Mouse (Mus musculus) myocyte (in vitro differentiated cells): ENCODE measurements around the gene Yars. TPM values are rescaled to one million over a fixed set of nuclear protein-coding genes. Genes with fewer than 3 reads are reported as not detected.

Experiments used
- H3K27me3 ChIP-seq: one replicate; pipeline ENCODE4 v1.6.1; 2011; ENCODE audit not compliant: control insufficient read depth, insufficient read depth, insufficient read length
- H3K36me3 ChIP-seq: one replicate; pipeline ENCODE4 v1.6.1; 2011; ENCODE audit not compliant: control insufficient read depth, insufficient read depth
- H3K4me2 ChIP-seq: one replicate; pipeline ENCODE4 v1.6.1; 2011; ENCODE audit warnings: low read depth, control low read depth
- H3K4me3 ChIP-seq: one replicate; pipeline ENCODE4 v1.5.1; 2011; ENCODE audit warnings: mild to moderate bottlenecking, control low read depth, moderate library complexity
- H3K79me2 ChIP-seq: one replicate; pipeline ENCODE4 v1.6.1; 2011; ENCODE audit not compliant: control insufficient read depth, insufficient read depth
- H3ac ChIP-seq: one replicate; pipeline ENCODE4 v1.6.1; 2011; ENCODE audit not compliant: control insufficient read depth, insufficient read length
- CEBPB ChIP-seq: IDR thresholded peaks from 2 replicates; pipeline ENCODE4 v1.6.1; 2011; ENCODE audit warnings: mild to moderate bottlenecking, moderate library complexity; ENCODE audit not compliant: poor library complexity, insufficient read depth, severe bottlenecking
- E2F4 ChIP-seq: IDR thresholded peaks from one replicate; pipeline ENCODE4 v1.6.1; 2011; ENCODE audit warnings: mild to moderate bottlenecking, control low read depth, moderate library complexity; ENCODE audit not compliant: insufficient read depth
- MAX ChIP-seq: IDR thresholded peaks from one replicate; pipeline ENCODE4 v1.6.1; 2011; ENCODE audit warnings: low read depth, mild to moderate bottlenecking, control low read depth
- MYOD1 ChIP-seq, 3 experiments: IDR thresholded peaks; one replicate each; pipeline ENCODE4 v1.6.1; 2011; ENCODE audit warnings: control low read depth in 2 of 3, low read depth in 2 of 3, mild to moderate bottlenecking in 2 of 3, moderate library complexity in 1 of 3; ENCODE audit not compliant: insufficient read length in 2 of 3, control insufficient read depth in 1 of 3
- MYOG ChIP-seq, 3 experiments: IDR thresholded peaks; one replicate each; pipeline ENCODE4 v1.6.1; 2011; ENCODE audit warnings: control low read depth in 2 of 3, low read depth in 2 of 3, mild to moderate bottlenecking in 2 of 3; ENCODE audit not compliant: insufficient read length in 2 of 3, control insufficient read depth in 1 of 3, insufficient read depth in 1 of 3
- POLR2A ChIP-seq: IDR thresholded peaks from one replicate; pipeline ENCODE4 v1.6.1; 2011; ENCODE audit warnings: low read depth, mild to moderate bottlenecking, control low read depth, moderate library complexity; ENCODE audit not compliant: insufficient read length
- POLR2AphosphoS2 ChIP-seq: IDR thresholded peaks from one replicate; pipeline ENCODE4 v1.6.1; 2011; ENCODE audit warnings: low read depth, control low read depth; ENCODE audit not compliant: insufficient read length
- REST ChIP-seq: IDR thresholded peaks from one replicate; pipeline ENCODE4 v1.6.1; 2011; ENCODE audit warnings: mild to moderate bottlenecking, control low read depth, moderate library complexity; ENCODE audit not compliant: insufficient read depth, insufficient read length
- SRF ChIP-seq: IDR thresholded peaks from one replicate; pipeline ENCODE4 v1.6.1; 2011; ENCODE audit warnings: low read depth; ENCODE audit not compliant: control insufficient read depth, insufficient read length
- TCF12 ChIP-seq: IDR thresholded peaks from one replicate; pipeline ENCODE4 v1.6.1; 2011; ENCODE audit warnings: mild to moderate bottlenecking, control low read depth; ENCODE audit not compliant: poor library complexity, insufficient read depth, severe bottlenecking
- TCF3 ChIP-seq: IDR thresholded peaks from one replicate; pipeline ENCODE4 v1.6.1; 2011; ENCODE audit warnings: low read depth, control low read depth; ENCODE audit not compliant: insufficient read length
- USF1 ChIP-seq: IDR thresholded peaks from one replicate; pipeline ENCODE4 v1.6.1; 2011; ENCODE audit warnings: low read depth, mild to moderate bottlenecking, control low read depth, moderate library complexity
- polyA plus RNA-seq: library from polyadenylated mRNA; unstranded; fragments of >200 nt; fragmentation: generic; extraction: Trizol; gene quantifications from one replicate; pipeline ENCODE4 v1.2.1, GENCODE M21; 2012; ENCODE audit warnings: missing spikeins

Yars gene
- polyA plus RNA-seq, 1 experiment, result 183 TPM

DNA sequence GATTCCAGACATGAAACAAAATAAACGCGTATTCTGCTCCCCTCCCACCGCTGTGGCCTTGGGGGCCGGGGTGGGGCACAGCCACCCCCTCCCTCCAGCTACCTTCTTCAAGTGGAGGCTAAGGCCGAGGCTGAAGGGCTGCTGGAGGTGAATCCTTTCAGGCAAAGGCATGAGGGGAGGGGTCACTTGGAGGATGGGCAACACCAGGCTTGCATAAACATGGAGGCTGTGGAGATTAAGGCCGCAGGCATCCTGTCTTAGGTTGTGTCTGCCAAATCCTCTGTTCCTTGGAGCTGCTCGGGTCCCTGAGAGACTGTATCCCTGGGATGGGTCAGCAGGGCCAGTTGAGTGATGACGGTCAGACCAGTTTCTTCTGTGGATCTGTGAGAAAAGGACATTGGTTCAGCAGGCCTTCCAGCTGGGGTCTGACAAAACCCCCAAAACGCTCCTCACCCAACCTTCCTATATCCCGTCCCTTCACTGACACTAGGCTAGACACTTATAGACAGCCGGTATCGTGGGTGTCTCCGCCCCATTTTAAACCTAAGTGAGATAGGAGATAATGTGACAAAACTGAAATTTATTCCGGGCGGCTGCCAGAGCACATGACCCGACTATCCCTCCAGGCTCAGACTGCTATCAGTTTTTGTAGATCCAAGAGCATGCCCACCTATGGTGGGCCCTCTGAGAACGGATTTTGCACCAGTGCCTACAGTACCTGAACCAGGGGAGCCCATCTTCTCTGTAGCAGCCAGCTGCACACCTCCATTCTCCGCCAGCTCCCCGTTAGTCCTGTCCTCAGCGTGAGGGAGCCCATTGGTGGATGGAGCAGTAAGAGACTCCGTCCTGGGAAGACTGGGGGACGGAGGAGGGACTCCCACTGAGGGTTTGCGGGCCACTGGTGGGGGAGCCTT lies 31.8 kb downstream of the Yars start:
- Histone ChIP-seq H3K79me2 (peaks cover 4% of the 10 kb centered on the region), H3K4me2 (no peak overlapping the region), H3K27me3 (no peaks in the 10 kb centered on the region), H3K4me3 (no peak overlapping the region), H3K36me3 (peaks cover 42% of the 10 kb centered on the region), H3ac (no peak overlapping the region)
- TF ChIP-seq TCF12 (no peak), REST (no peak), TCF3 (no peak), POLR2AphosphoS2 (peak; percentile 75), MYOD1 (IDR thresholded peaks at IDR 0.05; ENCODE audit: control insufficient read depth in 1 of 3, insufficient read length in 2 of 3, low read depth in 2 of 3) (no peak)

DNA sequence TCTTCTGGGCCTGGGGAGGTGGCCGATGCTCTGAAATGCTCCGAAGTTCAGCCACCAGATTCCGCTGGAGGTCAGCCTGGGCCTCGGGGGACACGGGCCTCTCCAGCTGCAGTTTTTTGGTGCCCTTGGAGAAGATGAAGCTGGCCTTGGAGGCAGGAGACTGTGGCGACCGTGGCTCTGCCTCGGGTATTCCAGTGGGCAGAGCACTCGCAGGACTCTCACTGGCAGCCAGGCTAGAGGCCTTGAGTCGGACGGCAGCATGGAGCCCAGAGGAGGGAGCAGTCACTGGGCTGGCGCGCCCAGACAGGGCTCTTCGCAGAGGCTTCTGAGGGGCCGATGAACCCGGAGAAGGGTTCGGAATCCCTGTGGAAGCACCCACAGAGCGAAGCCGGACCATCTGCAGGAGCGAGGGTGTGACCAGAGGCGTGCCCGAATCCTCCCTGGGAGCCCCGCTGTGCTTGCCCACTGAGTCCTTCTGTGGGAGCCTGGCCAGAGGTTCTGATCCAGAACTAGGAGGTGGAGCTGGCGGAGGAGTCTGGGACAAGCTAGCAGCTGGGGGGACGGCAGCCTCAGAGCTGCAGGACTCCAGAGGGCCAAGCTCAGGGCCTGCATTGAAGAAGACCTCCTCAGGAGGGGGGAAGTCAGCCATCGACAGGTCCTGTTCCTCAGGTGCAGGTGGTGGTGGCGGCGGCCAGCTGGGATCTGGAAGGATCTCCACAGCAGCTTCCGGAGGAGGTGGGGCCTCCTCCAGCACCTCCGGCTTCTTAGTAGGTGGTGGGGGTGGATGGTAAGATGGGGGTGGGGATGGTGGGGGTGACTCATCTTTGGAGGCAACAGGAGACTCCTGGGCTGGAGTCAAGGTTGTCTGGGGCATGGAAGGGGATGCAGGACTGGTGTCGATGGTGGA lies 32.7 kb downstream of the Yars start:
- Histone ChIP-seq H3K4me3 (no peak overlapping the region), H3K4me2 (no peak overlapping the region), H3K36me3 (peaks cover 36% of the 10 kb centered on the region), H3ac (no peak overlapping the region), H3K79me2 (peaks cover 13% of the 10 kb centered on the region), H3K27me3 (no peaks in the 10 kb centered on the region)
- no peak for TF ChIP-seq TCF12
- TF ChIP-seq E2F4, result no peak
- no peak for TF ChIP-seq CEBPB
- TF ChIP-seq MYOD1 (IDR thresholded peaks at IDR 0.05; ENCODE audit: control insufficient read depth in 1 of 3, insufficient read length in 2 of 3, low read depth in 2 of 3), result no peak
- TF ChIP-seq POLR2A, result no peak
- TF ChIP-seq MAX, result no peak
- TF ChIP-seq USF1, result no peak
- TF ChIP-seq MYOG (IDR thresholded peaks at IDR 0.05; ENCODE audit: control insufficient read depth in 1 of 3, insufficient read depth in 1 of 3, insufficient read length in 2 of 3, low read depth in 2 of 3), result no peak
- TF ChIP-seq TCF3, result no peak
- no peak for TF ChIP-seq POLR2AphosphoS2
- TF ChIP-seq REST, result no peak
- TF ChIP-seq SRF, result no peak

DNA sequence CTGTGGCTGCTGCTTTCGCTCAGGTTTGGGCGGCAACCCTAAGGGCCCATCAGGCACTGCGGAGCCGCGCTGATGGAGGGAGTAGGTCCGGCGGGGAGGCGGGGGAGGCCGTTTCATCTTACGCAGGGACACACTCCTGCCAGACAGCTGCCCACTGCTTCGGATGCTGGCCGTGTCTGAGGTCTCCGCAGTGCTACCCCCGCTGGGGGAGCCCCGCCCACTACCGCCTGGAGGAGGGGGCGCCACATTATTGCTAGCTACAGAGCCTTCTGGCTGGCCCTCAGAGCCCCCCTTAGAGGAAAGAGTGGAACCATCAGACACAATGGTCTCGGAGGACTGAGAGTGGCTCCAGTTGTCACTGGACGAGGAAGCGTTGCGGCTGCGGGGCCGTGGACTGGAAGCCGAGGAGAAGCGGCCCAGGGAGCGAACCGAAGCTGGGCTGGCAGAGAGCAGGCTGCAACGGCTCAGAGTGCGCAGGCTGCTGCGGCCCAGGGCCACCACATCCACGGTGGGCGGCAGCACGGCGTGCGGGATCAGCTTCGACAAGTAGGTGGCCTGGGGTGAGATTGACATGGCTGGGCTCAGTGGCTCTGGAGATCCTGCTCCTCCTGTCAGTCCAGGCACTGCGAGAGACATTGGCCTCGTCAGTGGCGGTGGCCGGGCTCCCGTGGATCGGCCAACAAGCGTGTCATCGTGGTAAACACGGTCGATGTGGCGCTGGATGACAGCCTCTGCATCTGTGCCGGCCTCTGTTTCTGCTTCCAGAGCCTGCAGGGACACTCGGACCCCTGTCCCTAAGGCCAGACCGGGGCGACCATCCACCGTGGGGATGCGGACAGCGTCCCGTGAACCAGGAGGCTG lies 34.1 kb downstream of the Yars start:
- no peaks in the 10 kb centered on the region for H3K27me3 ChIP-seq

DNA sequence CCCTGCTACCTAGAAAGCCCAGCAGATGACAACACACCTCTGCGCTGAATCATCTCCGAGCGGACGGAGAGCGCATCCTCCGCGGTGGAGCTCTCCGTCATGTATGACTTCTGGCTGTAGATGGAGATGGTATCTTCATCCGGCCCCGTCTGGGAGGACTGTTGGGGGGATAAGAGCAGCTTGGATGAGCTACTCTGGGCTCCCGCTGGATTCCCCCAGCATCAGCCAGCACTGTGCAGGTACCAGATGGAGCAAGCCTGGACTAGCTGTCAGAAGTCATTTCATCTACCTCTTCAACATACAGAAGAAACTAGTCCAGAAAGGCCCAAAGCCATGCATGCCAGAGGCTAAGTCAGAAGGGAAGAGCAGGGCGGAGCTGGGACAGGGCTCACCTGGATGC lies 35.8 kb downstream of the Yars start:
- Histone ChIP-seq H3ac (no peak overlapping the region), H3K4me3 (no peak overlapping the region), H3K27me3 (no peaks in the 10 kb centered on the region), H3K79me2 (peaks cover 44% of the 10 kb centered on the region), H3K4me2 (no peak overlapping the region), H3K36me3 (peaks cover 10% of the 10 kb centered on the region)
- TF ChIP-seq SRF (no peak), TCF12 (no peak), CEBPB (no peak), USF1 (no peak), E2F4 (no peak), POLR2A (no peak), TCF3 (no peak), POLR2AphosphoS2 (no peak), MYOG (IDR thresholded peaks at IDR 0.05; ENCODE audit: control insufficient read depth in 1 of 3, insufficient read depth in 1 of 3, insufficient read length in 2 of 3, low read depth in 2 of 3) (no peak), MAX (no peak), REST (no peak), MYOD1 (IDR thresholded peaks at IDR 0.05; ENCODE audit: control insufficient read depth in 1 of 3, insufficient read length in 2 of 3, low read depth in 2 of 3) (no peak)

More for the DNA sequence above, 34.1 kb downstream of the Yars start:
- no peak overlapping the region for H3ac ChIP-seq
- H3K4me3 ChIP-seq, result no peak overlapping the region
- peaks cover 27% of the 10 kb centered on the region for H3K79me2 ChIP-seq
- TF ChIP-seq REST, result no peak
- TF ChIP-seq POLR2AphosphoS2, result peak; percentile 40
- peaks cover 22% of the 10 kb centered on the region for H3K36me3 ChIP-seq
- no peak overlapping the region for H3K4me2 ChIP-seq
